8 mouse cellular contexts compared by ENCODE assay signal in genomic region chr19:56549033-56549680, GRCm38 (mm10). TPM values are rescaled to one million over a fixed set of nuclear protein-coding genes. Genes with fewer than 3 reads are reported as not detected.
A peak's percentile ranks its signal among the peaks of the same experiment; 100 is the strongest.
DNase-seq lines count a peak whose midpoint lies in the region; ATAC-seq and TF ChIP-seq lines count a peak whose summit lies in the region.

No protein-coding gene starts in this region.

- 18% methylated on average over 18 of the region's 18 CpGs for WGBS in cerebellum, adult 2 months
- 39% methylated on average over 18 of the region's 18 CpGs for WGBS in thymus, adult 2 months
- 22% methylated on average over 18 of the region's 18 CpGs for WGBS in kidney, postnatal 0 days
- 29% methylated on average over 18 of the region's 18 CpGs for WGBS in neural tube, embryonic 14.5 days

- H3K4me2 ChIP-seq in kidney, postnatal 0 days (ENCODE audit: low read length): peak overlapping the region; percentile 67
- H3K4me2 ChIP-seq in neural tube, embryonic 14.5 days (ENCODE audit: low read depth, low read length): peak overlapping the region; percentile 79

- no peak for TF ChIP-seq CTCF in cerebellum, adult 2 months (IDR thresholded peaks at IDR 0.05; ENCODE audit: borderline replicate concordance, insufficient read depth, low read depth, low read length)
- no peak for TF ChIP-seq CTCF in thymus, adult 2 months (IDR thresholded peaks at IDR 0.05; ENCODE audit: borderline replicate concordance, control insufficient read depth, extremely low read depth, insufficient read depth, low read length, poor library complexity)
- no peak for TF ChIP-seq CTCF in kidney, postnatal 0 days (IDR thresholded peaks at IDR 0.05; ENCODE audit: low read depth)

- H3K27ac ChIP-seq in cerebellum, adult 2 months (ENCODE audit: insufficient read depth, low read length): no peak overlapping the region; the same call in 1 of the 2 replicates
- H3K27ac ChIP-seq in thymus, adult 2 months (ENCODE audit: control insufficient read depth, insufficient read depth, low read length): no peak overlapping the region
- peak overlapping the region; percentile 95 for H3K27ac ChIP-seq in kidney, postnatal 0 days
- peak overlapping the region; percentile 92; the same call in 1 of the 2 replicates for H3K27ac ChIP-seq in neural tube, embryonic 14.5 days (ENCODE audit: low read depth, low read length)

- peak in 1 of 2 experiments; percentile 7 for DNase-seq in cerebellum, adult 2 months
- no peak for DNase-seq in cerebellum, postnatal 25 days
- DNase-seq in thymus, adult 2 months: no peak
- DNase-seq in thymus, postnatal 10 days (ENCODE audit: low spot score in 2 of 2): no peak
- peak; percentile 14 for DNase-seq in kidney, postnatal 0 days (ENCODE audit: low spot score)
- no peak for DNase-seq in adrenal gland, postnatal 10 days
- DNase-seq in T-cell, adult 2 months (ENCODE audit: low spot score): no peak

- peak overlapping the region; percentile 95 for H3K4me3 ChIP-seq in cerebellum, adult 2 months (replicated peaks; ENCODE audit: insufficient read depth, low read depth, low read length)
- peak overlapping the region; percentile 85 for H3K4me3 ChIP-seq in thymus, adult 2 months (ENCODE audit: control insufficient read depth, insufficient read depth, low read length)
- peak overlapping the region; percentile 81 for H3K4me3 ChIP-seq in kidney, postnatal 0 days (replicated peaks; ENCODE audit: low read depth, low read length)
- peak overlapping the region; percentile 100 for H3K4me3 ChIP-seq in neural tube, embryonic 14.5 days (ENCODE audit: low read depth, low read length)

- peak overlapping the region; percentile 91 for H3K9ac ChIP-seq in kidney, postnatal 0 days (ENCODE audit: low read depth, low read length)
- peak overlapping the region; percentile 95 for H3K9ac ChIP-seq in neural tube, embryonic 14.5 days (replicated peaks; ENCODE audit: low read depth, low read length)

- TF ChIP-seq POLR2A in cerebellum, adult 2 months (IDR thresholded peaks at IDR 0.05; ENCODE audit: borderline replicate concordance, insufficient read depth, low read length): no peak
- TF ChIP-seq POLR2A in thymus, adult 2 months (IDR thresholded peaks at IDR 0.05; ENCODE audit: control insufficient read depth, extremely low read depth, insufficient read depth, low read length, poor library complexity): no peak

- no peaks in the 10 kb centered on the region for H3K4me1 ChIP-seq in cerebellum, adult 2 months (ENCODE audit: control insufficient read depth, insufficient read depth, low read length)
- H3K4me1 ChIP-seq in thymus, adult 2 months (replicated peaks; ENCODE audit: control insufficient read depth, insufficient read depth, low read length): peaks cover 4% of the 10 kb centered on the region; the same call in 1 of the 2 replicates
- H3K4me1 ChIP-seq in kidney, postnatal 0 days (replicated peaks; ENCODE audit: insufficient read depth, low read length): peaks cover 4% of the 10 kb centered on the region
- H3K4me1 ChIP-seq in neural tube, embryonic 14.5 days (ENCODE audit: control insufficient read depth, insufficient read depth, low read length): peaks cover 19% of the 10 kb centered on the region

- H3K27me3 ChIP-seq in cerebellum, adult 2 months (ENCODE audit: control insufficient read depth, insufficient read depth, low read length): no peaks in the 10 kb centered on the region
- no peaks in the 10 kb centered on the region for H3K27me3 ChIP-seq in thymus, adult 2 months (ENCODE audit: control insufficient read depth, insufficient read depth, low read length)
- H3K27me3 ChIP-seq in kidney, postnatal 0 days (ENCODE audit: insufficient read depth, low read length): no peaks in the 10 kb centered on the region
- peaks cover 4% of the 10 kb centered on the region; the same call in 1 of the 2 replicates for H3K27me3 ChIP-seq in neural tube, embryonic 14.5 days (ENCODE audit: control insufficient read depth, insufficient read depth, low read length)

- H3K36me3 ChIP-seq in thymus, adult 2 months (ENCODE audit: control insufficient read depth, insufficient read depth, low read length): peaks cover 14% of the 10 kb centered on the region
- 0 out of 2 replicates have a peak, but pooled peaks cover 6% of the 10 kb centered on the region for H3K36me3 ChIP-seq in kidney, postnatal 0 days (ENCODE audit: insufficient read depth, low read length)
- H3K36me3 ChIP-seq in neural tube, embryonic 14.5 days (ENCODE audit: control insufficient read depth, insufficient read depth, low read length): peaks cover 15% of the 10 kb centered on the region

- no peaks in the 10 kb centered on the region for H3K9me3 ChIP-seq in kidney, postnatal 0 days (replicated peaks; ENCODE audit: low read length)
- H3K9me3 ChIP-seq in neural tube, embryonic 14.5 days (ENCODE audit: control insufficient read depth, low read length): no peaks in the 10 kb centered on the region

- ATAC-seq in kidney, postnatal 0 days (replicated peaks; ENCODE audit: low FRiP score, low read depth): no peak; the same call in 1 of the 2 replicates
- ATAC-seq in neural tube, embryonic 14.5 days (ENCODE audit: low read depth): no peak; the same call in 1 of the 2 replicates

RNA-seq across cellular contexts. Expression of gene Nhlrc2, which starts 1.1 kb away (rescaled TPM):
- 10.8 and 11.8 TPM in 2 replicates for polyA plus RNA-seq in cerebellum, adult 2 months (2012; rRNA removed)
- 12.6 and 13.9 TPM in 2 replicates for polyA plus RNA-seq in thymus, adult 2 months (2012; rRNA removed)
- 11.5 and 12.4 TPM in 2 replicates for polyA plus RNA-seq in kidney, postnatal 0 days (2015; fragmentation: Nextera tagmentation; extraction: Ambion mirVana)
- polyA plus RNA-seq in neural tube, embryonic 14.5 days (2014; fragmentation: Nextera tagmentation; extraction: Ambion mirVana): 9.4 and 9.5 TPM in 2 replicates
- 10 to 100 TPM; 16.1 to 19.1 TPM for total RNA-seq in adrenal gland, postnatal 10 days (2021)

RNA-seq across cellular contexts. Expression of gene Dclre1a, which starts 1.1 kb away (rescaled TPM):
- 8.4 and 9.4 TPM in 2 replicates for polyA plus RNA-seq in cerebellum, adult 2 months (2012; rRNA removed)
- 2.1 and 3.1 TPM in 2 replicates for polyA plus RNA-seq in thymus, adult 2 months (2012; rRNA removed)
- 17.1 and 18.3 TPM in 2 replicates for polyA plus RNA-seq in kidney, postnatal 0 days (2015; fragmentation: Nextera tagmentation; extraction: Ambion mirVana)
- polyA plus RNA-seq in neural tube, embryonic 14.5 days (2014; fragmentation: Nextera tagmentation; extraction: Ambion mirVana): 11.4 TPM in 2 replicates
- 10 to 100 TPM; 12.4 to 13.7 TPM for total RNA-seq in adrenal gland, postnatal 10 days (2021)

Comparison
In these comparisons a context has a peak if more than half of its experiments do, and no peak if none do; other contexts are left out.
1. H3K27ac ChIP-seq: peak in kidney, postnatal 0 days (single experiment) and neural tube, embryonic 14.5 days (single experiment); none in cerebellum, adult 2 months (single experiment) and thymus, adult 2 months (single experiment).
2. Peak in every context shown above with its lines, with median percentiles within 50 percentile points of each other: H3K4me3 ChIP-seq.